Comparison of ENCODE assay signal across 18 mouse cellular contexts in genomic region chr11:83319048-83319447, GRCm38 (mm10). TPM values are rescaled to one million over a fixed set of nuclear protein-coding genes. Genes with fewer than 3 reads are reported as not detected.
"Had no signal": no experiment of that assay in that cellular context is flagged by ENCODE, and none has a peak within 500 bp of the region (broad histone marks: within the 10 kb centered on the region; RNA-seq: fewer than 3 reads in every experiment).

No protein-coding gene starts in this region.

- ATAC-seq: liver, embryonic 12.5 days; midbrain, embryonic 13.5 days; midbrain, embryonic 15.5 days had no signal

- H3K27ac ChIP-seq: liver, embryonic 12.5 days; liver, embryonic 14.5 days; lung, embryonic 15.5 days; macrophage; midbrain, embryonic 13.5 days; midbrain, embryonic 15.5 days; neural tube, embryonic 12.5 days; stomach, embryonic 15.5 days; stomach, postnatal 0 days had no signal

- H3K4me1 ChIP-seq: liver, embryonic 12.5 days; lung, embryonic 15.5 days; midbrain, embryonic 13.5 days; midbrain, embryonic 15.5 days; neural tube, embryonic 12.5 days; stomach, embryonic 15.5 days had no signal

- H3K4me3 ChIP-seq: liver, embryonic 12.5 days; lung, embryonic 15.5 days; megakaryocyte, embryonic 14.5 days; midbrain, embryonic 13.5 days; midbrain, embryonic 15.5 days; neural tube, embryonic 12.5 days; stomach, embryonic 15.5 days had no signal

- H3K9me3 ChIP-seq: liver, embryonic 12.5 days; lung, embryonic 15.5 days; megakaryocyte, embryonic 14.5 days; midbrain, embryonic 13.5 days; midbrain, embryonic 15.5 days; neural tube, embryonic 12.5 days; stomach, embryonic 15.5 days had no signal

- H3K4me2 ChIP-seq: liver, embryonic 12.5 days; lung, embryonic 15.5 days; midbrain, embryonic 11.5 days; midbrain, embryonic 13.5 days; midbrain, embryonic 15.5 days; neural tube, embryonic 12.5 days; stomach, embryonic 15.5 days had no signal

- H3K27me3 ChIP-seq: liver, embryonic 12.5 days; lung, embryonic 15.5 days; megakaryocyte, embryonic 14.5 days; midbrain, embryonic 13.5 days; midbrain, embryonic 15.5 days; neural tube, embryonic 12.5 days; stomach, embryonic 15.5 days had no signal

- H3K9ac ChIP-seq: liver, embryonic 12.5 days; liver, embryonic 14.5 days; lung, embryonic 15.5 days; midbrain, embryonic 13.5 days; midbrain, embryonic 15.5 days; neural tube, embryonic 12.5 days; stomach, embryonic 15.5 days had no signal

- DNase-seq: liver; right cerebral cortex, postnatal 14 days; thymus, adult 2 months; thymus, postnatal 25 days; thymus, postnatal 4 days had no signal

RNA-seq across cellular contexts. Expression of gene Slfn14, which starts 32.5 kb away (rescaled TPM):
- polyA plus RNA-seq: macrophage; midbrain, embryonic 15.5 days; midbrain, postnatal 0 days; thymus, adult 2 months; urinary bladder, adult 2 months had no signal
